Mouse (Mus musculus): ENCODE measurements around the gene Atg2a. TPM values are rescaled to one million over a fixed set of nuclear protein-coding genes. Genes with fewer than 3 reads are reported as not detected.
"Not testable (repeated sequence)": the region's sequence is repeated elsewhere in the genome, so short reads cannot be mapped to it uniquely, and the experiment has no call there.

Atg2a gene
- polyA plus RNA-seq, 1 experiment from 2014 or later, result 10.3 TPM

- ATAC-seq (ENCODE audit: low read depth), result peak; percentile 85
- Histone ChIP-seq H3K9me3 (ENCODE audit: control insufficient read depth, low read length) (no peaks in the 10 kb centered on the region), H3K9ac (ENCODE audit: low read length) (peak within 1 kb of the TSS; percentile 83), H3K36me3 (ENCODE audit: control insufficient read depth, insufficient read depth, low read length) (peaks cover 1% of the 10 kb centered on the region), H3K4me2 (ENCODE audit: low read depth, low read length) (peak within 1 kb of the TSS; percentile 70), H3K27me3 (ENCODE audit: control insufficient read depth, insufficient read depth, low read depth, low read length) (no peaks in the 10 kb centered on the region), H3K4me3 (ENCODE audit: low read length) (peak within 1 kb of the TSS; percentile 73), H3K4me1 (replicated peaks; ENCODE audit: control insufficient read depth, insufficient read depth, low read length) (peaks cover 16% of the 10 kb centered on the region), H3K27ac (ENCODE audit: low read length) (peak within 1 kb of the TSS; percentile 78)
- under 1% methylated on average over 38 of the region's 38 CpGs for whole genome bisulfite sequencing
Measured at GRCm38 (mm10) chr19:6306137-6306551, 64.7 kb downstream of the Atg2a start, which contains the start of gene Cdc42bpg. TSS of gene Cdc42bpg (plus strand) at chr19:6306456.

- H3K36me3 ChIP-seq (ENCODE audit: control insufficient read depth, insufficient read depth, low read length), result peaks cover 3% of the 10 kb centered on the region
- peak overlapping the region; percentile 55; the same call in 1 of the 2 replicates for H3K27ac ChIP-seq (ENCODE audit: low read length)
- peaks cover 16% of the 10 kb centered on the region for H3K4me1 ChIP-seq (replicated peaks; ENCODE audit: control insufficient read depth, insufficient read depth, low read length)
- peak; percentile 70 for ATAC-seq (ENCODE audit: low read depth)
- peak overlapping the region; percentile 73 for H3K4me3 ChIP-seq (ENCODE audit: low read length)
- H3K27me3 ChIP-seq (ENCODE audit: control insufficient read depth, insufficient read depth, low read depth, low read length), result no peaks in the 10 kb centered on the region
- no peaks in the 10 kb centered on the region for H3K9me3 ChIP-seq (ENCODE audit: control insufficient read depth, low read length)
- peak overlapping the region; percentile 83 for H3K9ac ChIP-seq (ENCODE audit: low read length)
- H3K4me2 ChIP-seq (ENCODE audit: low read depth, low read length), result peak overlapping the region; percentile 70
- WGBS, result 2% methylated on average over 29 of the region's 34 CpGs
Measured at GRCm38 (mm10) chr19:6306586-6306985, 65.1 kb downstream of the Atg2a start.

DNA sequence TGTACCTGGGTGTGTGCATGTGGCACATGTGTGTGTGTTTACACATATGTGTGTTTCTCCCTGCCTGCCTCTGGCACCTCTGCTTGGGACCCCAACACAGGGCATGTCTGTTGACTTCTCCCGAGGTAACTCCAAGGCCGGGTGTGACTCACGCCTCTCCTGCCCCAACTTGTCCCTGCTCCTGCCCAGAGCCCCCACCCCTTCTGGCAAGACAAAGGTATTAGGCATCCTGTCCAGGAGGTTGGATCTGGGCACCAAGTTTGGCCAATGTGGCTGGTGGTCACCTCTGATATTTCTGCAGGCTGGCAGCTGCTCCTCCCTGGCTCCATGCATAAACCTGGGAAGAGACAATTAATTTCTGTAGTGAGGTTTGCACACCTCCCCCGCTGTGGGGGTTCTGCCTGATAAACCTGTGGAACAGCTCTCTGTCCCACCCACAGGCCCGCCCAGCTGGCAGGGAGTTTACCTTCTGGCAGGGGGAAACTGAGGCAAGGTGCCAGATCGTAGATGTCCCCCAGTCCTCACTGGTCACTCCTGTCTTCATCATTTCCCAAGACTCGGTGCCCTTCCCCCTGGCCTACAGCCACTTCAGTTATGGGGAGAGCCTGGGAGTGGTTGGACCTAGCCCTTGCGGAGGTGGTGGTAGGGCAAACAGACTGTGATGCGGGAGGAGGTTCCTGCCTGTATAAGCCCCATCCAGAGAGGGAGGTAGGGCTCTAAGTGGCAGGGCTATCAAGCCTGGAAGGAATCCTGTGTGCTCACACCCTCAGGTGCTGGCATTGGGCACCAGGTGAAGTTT lies 66.5 kb downstream of the Atg2a start:
- Histone ChIP-seq H3K9me3 (ENCODE audit: control insufficient read depth, low read length) (no peaks in the 10 kb centered on the region), H3K36me3 (ENCODE audit: control insufficient read depth, insufficient read depth, low read length) (peaks cover 6% of the 10 kb centered on the region), H3K4me3 (ENCODE audit: low read length) (peak overlapping the region; percentile 73), H3K27me3 (ENCODE audit: control insufficient read depth, insufficient read depth, low read depth, low read length) (no peaks in the 10 kb centered on the region), H3K4me1 (replicated peaks; ENCODE audit: control insufficient read depth, insufficient read depth, low read length) (peaks cover 16% of the 10 kb centered on the region), H3K9ac (ENCODE audit: low read length) (peak overlapping the region; percentile 83), H3K4me2 (ENCODE audit: low read depth, low read length) (peak overlapping the region; percentile 70), H3K27ac (ENCODE audit: low read length) (peak overlapping the region; percentile 55)
- peak; percentile 44 for ATAC-seq (ENCODE audit: low read depth)
- WGBS, result 53% methylated on average over 9 of the region's 9 CpGs

GRCm38 (mm10) chr19:6310181-6310580 lies 68.7 kb downstream of the Atg2a start:
- WGBS, result 86% methylated on average over 5 of the region's 5 CpGs
- H3K27me3 ChIP-seq (ENCODE audit: control insufficient read depth, insufficient read depth, low read depth, low read length), result no peaks in the 10 kb centered on the region
- no peak overlapping the region for H3K9ac ChIP-seq (ENCODE audit: low read length)
- H3K4me2 ChIP-seq (ENCODE audit: low read depth, low read length), result no peak overlapping the region
- peaks cover 16% of the 10 kb centered on the region for H3K4me1 ChIP-seq (replicated peaks; ENCODE audit: control insufficient read depth, insufficient read depth, low read length)
- H3K9me3 ChIP-seq (ENCODE audit: control insufficient read depth, low read length), result no peaks in the 10 kb centered on the region
- H3K36me3 ChIP-seq (ENCODE audit: control insufficient read depth, insufficient read depth, low read length), result peaks cover 15% of the 10 kb centered on the region
- no peak for ATAC-seq (ENCODE audit: low read depth)
- H3K27ac ChIP-seq (ENCODE audit: low read length), result no peak overlapping the region
- H3K4me3 ChIP-seq (ENCODE audit: low read length), result no peak overlapping the region

- H3K27ac ChIP-seq (ENCODE audit: low read length); H3K4me3 ChIP-seq (ENCODE audit: low read length); ATAC-seq (ENCODE audit: low read depth); H3K9me3 ChIP-seq (ENCODE audit: control insufficient read depth, low read length); H3K4me2 ChIP-seq (ENCODE audit: low read depth, low read length); H3K27me3 ChIP-seq (ENCODE audit: control insufficient read depth, insufficient read depth, low read depth, low read length); H3K9ac ChIP-seq (ENCODE audit: low read length): not testable (repeated sequence)
- WGBS, result 84% methylated on average over 3 of the region's 3 CpGs
- H3K4me1 ChIP-seq (replicated peaks; ENCODE audit: control insufficient read depth, insufficient read depth, low read length), result peaks cover 12% of the 10 kb centered on the region
- peaks cover 27% of the 10 kb centered on the region for H3K36me3 ChIP-seq (ENCODE audit: control insufficient read depth, insufficient read depth, low read length)
Measured at GRCm38 (mm10) chr19:6311783-6312182, 70.3 kb downstream of the Atg2a start.

MicroRNAs within 50 kb of the gene (microRNA counts, 519-probe panel; counts per million panel counts)
- microRNA mmu-miR-192, result 2,151 counts per million, percentile 37 among the panel's probes with 10 or more counts

Small RNA genes lying within 50 kb of the gene (microRNA-seq; reads per million reads assigned to microRNA genes)
- 82.2 reads per million, percentile 49 among the genes with 10 or more reads in this experiment for gene Mir192
- 47.0 reads per million, percentile 41 among the genes with 10 or more reads in this experiment for gene Mir194-2

Other genes starting within 250 kb of the Atg2a start
- gene Capn1, start 225.8 kb upstream of the Atg2a start, polyA plus RNA-seq (2015; fragmentation: Nextera tagmentation; extraction: Ambion mirVana), result 12.3 and 12.8 TPM in 2 replicates
- 27.7 and 31.7 TPM in 2 replicates for gene Syvn1, start 195.1 kb upstream of the Atg2a start, polyA plus RNA-seq (2015; fragmentation: Nextera tagmentation; extraction: Ambion mirVana)
- 72.9 and 74.6 TPM in 2 replicates for gene Mrpl49, start 183.9 kb upstream of the Atg2a start, polyA plus RNA-seq (2015; fragmentation: Nextera tagmentation; extraction: Ambion mirVana)
- 757 and 774 TPM in 2 replicates for gene Fau, start 183.8 kb upstream of the Atg2a start, polyA plus RNA-seq (2015; fragmentation: Nextera tagmentation; extraction: Ambion mirVana)
- gene Znhit2, start 180.5 kb upstream of the Atg2a start, polyA plus RNA-seq (2015; fragmentation: Nextera tagmentation; extraction: Ambion mirVana), result 26.2 and 28.6 TPM in 2 replicates
- gene Tm7sf2, start 173.3 kb upstream of the Atg2a start, polyA plus RNA-seq (2015; fragmentation: Nextera tagmentation; extraction: Ambion mirVana), result 12.1 and 19.6 TPM in 2 replicates
- 67.4 and 77.5 TPM in 2 replicates for gene Vps51, start 164.4 kb upstream of the Atg2a start, polyA plus RNA-seq (2015; fragmentation: Nextera tagmentation; extraction: Ambion mirVana)
- not detected in 2 replicates for gene Tmem262, start 161.6 kb upstream of the Atg2a start, polyA plus RNA-seq (2015; fragmentation: Nextera tagmentation; extraction: Ambion mirVana)
- gene Gm28374, start 159.4 kb upstream of the Atg2a start, polyA plus RNA-seq (2015; fragmentation: Nextera tagmentation; extraction: Ambion mirVana), result 1.4 and 1.5 TPM in 2 replicates
- 69.1 and 71.8 TPM in 2 replicates for gene Zfpl1, start 156.7 kb upstream of the Atg2a start, polyA plus RNA-seq (2015; fragmentation: Nextera tagmentation; extraction: Ambion mirVana)
- 40.5 and 42.8 TPM in 2 replicates for gene Cdca5, start 156.7 kb upstream of the Atg2a start, polyA plus RNA-seq (2015; fragmentation: Nextera tagmentation; extraction: Ambion mirVana)
- gene AC131692.1, start 147.2 kb upstream of the Atg2a start, polyA plus RNA-seq (2015; fragmentation: Nextera tagmentation; extraction: Ambion mirVana), result not detected in 2 replicates
- 0.29 and 0.94 TPM in 2 replicates for gene Naaladl1, start 135.9 kb upstream of the Atg2a start, polyA plus RNA-seq (2015; fragmentation: Nextera tagmentation; extraction: Ambion mirVana)
- 32.5 and 36.4 TPM in 2 replicates for gene Sac3d1, start 123.0 kb upstream of the Atg2a start, polyA plus RNA-seq (2015; fragmentation: Nextera tagmentation; extraction: Ambion mirVana)
- gene Snx15, start 113.4 kb upstream of the Atg2a start, polyA plus RNA-seq (2015; fragmentation: Nextera tagmentation; extraction: Ambion mirVana), result 33.4 and 35.1 TPM in 2 replicates
- 0.31 and 0.96 TPM in 2 replicates for gene Batf2, start 100.7 kb upstream of the Atg2a start, polyA plus RNA-seq (2015; fragmentation: Nextera tagmentation; extraction: Ambion mirVana)
- gene Arl2, start 100.1 kb upstream of the Atg2a start, polyA plus RNA-seq (2015; fragmentation: Nextera tagmentation; extraction: Ambion mirVana), result 95.2 and 95.7 TPM in 2 replicates
- gene Majin, start 57.3 kb upstream of the Atg2a start, polyA plus RNA-seq (2015; fragmentation: Nextera tagmentation; extraction: Ambion mirVana), result not detected in 2 replicates
- gene Gpha2, start 15.3 kb upstream of the Atg2a start, polyA plus RNA-seq (2015; fragmentation: Nextera tagmentation; extraction: Ambion mirVana), result 0.63 and 0.88 TPM in 2 replicates
- gene Ppp2r5b, start 5.8 kb upstream of the Atg2a start, polyA plus RNA-seq (2015; fragmentation: Nextera tagmentation; extraction: Ambion mirVana), result 17.8 and 20.2 TPM in 2 replicates
- gene Ehd1, start 35.1 kb downstream of the Atg2a start, polyA plus RNA-seq (2015; fragmentation: Nextera tagmentation; extraction: Ambion mirVana), result 77.9 and 81.6 TPM in 2 replicates
- 1.1 and 1.7 TPM in 2 replicates for gene Cdc42bpg, start 64.8 kb downstream of the Atg2a start, polyA plus RNA-seq (2015; fragmentation: Nextera tagmentation; extraction: Ambion mirVana)
- gene Men1, start 93.3 kb downstream of the Atg2a start, polyA plus RNA-seq (2015; fragmentation: Nextera tagmentation; extraction: Ambion mirVana), result 70.9 and 76.9 TPM in 2 replicates
- gene Map4k2, start 99.5 kb downstream of the Atg2a start, polyA plus RNA-seq (2015; fragmentation: Nextera tagmentation; extraction: Ambion mirVana), result 24.8 and 27.6 TPM in 2 replicates
- 120 and 132 TPM in 2 replicates for gene Sf1, start 122.0 kb downstream of the Atg2a start, polyA plus RNA-seq (2015; fragmentation: Nextera tagmentation; extraction: Ambion mirVana)
- gene Pygm, start 142.7 kb downstream of the Atg2a start, polyA plus RNA-seq (2015; fragmentation: Nextera tagmentation; extraction: Ambion mirVana), result 28.6 and 36.1 TPM in 2 replicates
- 93.7 and 111 TPM in 2 replicates for gene Rasgrp2, start 157.7 kb downstream of the Atg2a start, polyA plus RNA-seq (2015; fragmentation: Nextera tagmentation; extraction: Ambion mirVana)
- gene Nrxn2, start 177.1 kb downstream of the Atg2a start, polyA plus RNA-seq (2015; fragmentation: Nextera tagmentation; extraction: Ambion mirVana), result 0.88 and 1.0 TPM in 2 replicates

Data from lung, embryonic 16.5 days (tissue).